Mouse (Mus musculus): ENCODE data around the gene Dhrs7c. TPM values are rescaled to one million over a fixed set of nuclear protein-coding genes. Genes with fewer than 3 reads are reported as not detected.

Dhrs7c gene
- total RNA-seq, 2 experiments from 2014 or later = not detected

DNA sequence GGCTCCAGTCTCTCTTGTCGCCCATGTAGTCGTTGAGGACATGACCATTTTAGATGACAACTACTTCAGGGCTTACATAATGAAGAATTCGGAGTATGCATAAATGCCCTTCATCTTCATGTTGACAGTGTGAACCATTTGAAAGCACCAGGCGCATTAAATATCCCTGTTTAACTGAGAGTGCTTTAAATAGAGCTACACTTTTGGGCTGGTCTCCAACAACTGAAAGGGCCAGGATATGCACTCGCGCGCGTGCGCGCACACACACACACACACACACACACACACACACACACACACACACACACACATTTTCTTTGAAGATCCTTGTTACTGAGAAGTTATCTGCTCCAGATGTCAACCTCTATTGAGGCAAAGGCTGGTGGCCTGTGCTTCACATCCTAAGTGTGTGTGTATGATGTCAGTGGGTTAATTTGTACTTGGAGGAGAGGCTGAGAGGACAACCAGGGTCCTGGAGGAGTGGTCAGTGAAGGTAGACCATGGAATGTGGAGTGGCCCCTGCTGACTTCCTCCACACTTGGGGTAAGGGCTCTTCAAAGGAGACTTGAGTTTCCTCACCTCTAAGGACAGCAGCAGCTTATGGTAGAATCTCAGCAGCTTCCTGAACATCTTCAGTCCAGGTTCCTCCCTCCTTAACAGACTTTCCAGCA is 37.6 kb downstream of the Dhrs7c start:
- no peak for ATAC-seq (ENCODE audit: poor library complexity, severe bottlenecking)

GRCm38 (mm10) chr11:67839810-67840209 is 41.8 kb downstream of the Dhrs7c start:
- ATAC-seq (ENCODE audit: poor library complexity, severe bottlenecking) = no peak

DNA sequence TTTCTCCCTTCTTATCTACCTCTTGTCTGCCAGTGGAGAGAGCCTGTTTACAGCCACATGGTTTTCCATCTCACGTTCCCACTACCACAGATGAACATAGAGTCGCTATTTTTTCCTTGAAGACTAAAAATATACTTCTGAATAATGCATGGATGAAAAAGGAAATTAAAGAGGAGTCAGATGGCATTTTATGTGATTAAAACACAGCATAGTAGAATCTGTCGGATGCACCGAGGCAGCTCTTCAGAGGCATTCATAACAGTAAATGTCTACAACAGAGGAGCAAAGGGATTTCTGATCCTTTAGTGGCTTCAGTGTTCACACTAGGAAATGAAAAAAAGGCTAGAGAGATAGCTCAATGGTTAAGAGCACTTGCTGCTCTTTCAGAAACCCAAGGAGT is 47.2 kb downstream of the Dhrs7c start:
- no peak for ATAC-seq (ENCODE audit: poor library complexity, severe bottlenecking)

- ATAC-seq (ENCODE audit: poor library complexity, severe bottlenecking) = no peak
Observed at GRCm38 (mm10) chr11:67851770-67852169, 53.8 kb downstream of the Dhrs7c start.

GRCm38 (mm10) chr11:67853996-67854395 is 56.0 kb downstream of the Dhrs7c start:
- no peak for ATAC-seq (ENCODE audit: poor library complexity, severe bottlenecking)

- peak; percentile 59; the same call in 1 of the 2 replicates for ATAC-seq (ENCODE audit: poor library complexity, severe bottlenecking)
Observed at GRCm38 (mm10) chr11:67855035-67855434, 57.0 kb downstream of the Dhrs7c start.

GRCm38 (mm10) chr11:67858518-67858917 is 60.5 kb downstream of the Dhrs7c start:
- ATAC-seq (ENCODE audit: poor library complexity, severe bottlenecking) = no peak

DNA sequence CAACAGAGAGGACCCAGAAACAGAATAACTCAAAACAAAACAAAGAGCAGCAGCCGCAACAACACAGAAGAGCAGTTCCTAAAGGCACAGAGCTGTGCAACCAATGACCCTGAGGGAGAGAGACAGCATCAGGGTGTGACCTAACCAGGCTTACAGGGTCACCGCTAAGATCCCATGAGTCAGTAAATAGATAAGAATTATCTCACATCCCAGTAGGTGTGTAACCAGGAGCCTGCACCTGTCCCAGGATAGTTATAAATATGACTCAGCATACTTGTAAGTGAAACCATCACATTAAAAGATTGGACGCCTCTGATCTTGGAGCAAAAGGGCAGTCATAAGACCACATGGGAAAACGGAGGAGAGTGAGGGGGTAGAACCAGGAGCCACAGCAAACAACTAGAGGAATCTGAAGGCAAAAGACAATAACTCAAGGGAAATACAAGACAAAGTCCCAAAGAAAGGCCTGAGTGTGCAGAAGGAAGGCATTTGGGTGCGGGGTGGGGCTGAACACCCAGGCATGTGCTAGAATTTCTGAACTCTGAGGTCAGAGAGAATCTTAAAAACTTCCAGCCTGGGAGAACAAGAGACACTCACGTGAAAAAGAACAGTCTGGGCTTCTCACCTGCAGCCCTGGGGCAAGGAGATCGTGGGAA is 62.9 kb downstream of the Dhrs7c start:
- ATAC-seq (ENCODE audit: poor library complexity, severe bottlenecking) = no peak

DNA sequence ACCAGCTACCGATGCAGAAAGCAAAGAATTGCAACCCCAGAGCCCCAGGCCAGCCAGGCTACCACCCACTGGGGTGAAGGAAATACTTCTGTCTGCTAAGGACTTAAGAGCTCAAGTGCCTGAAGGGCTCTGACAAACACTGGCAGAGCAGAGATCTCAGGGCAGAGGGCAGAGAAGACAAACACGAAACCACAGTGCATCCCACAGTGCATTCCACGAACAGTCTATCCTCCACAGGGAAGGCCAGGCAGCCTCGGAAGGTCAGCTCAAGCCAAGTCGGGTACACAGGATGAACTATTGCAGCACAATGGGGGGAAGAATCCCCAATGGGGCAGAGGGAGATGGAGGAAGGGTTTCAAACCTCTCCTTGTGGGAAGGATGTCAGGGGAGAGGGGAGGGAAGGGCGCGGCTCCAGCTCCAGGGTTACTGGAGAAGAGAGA is 63.4 kb downstream of the Dhrs7c start:
- ATAC-seq (ENCODE audit: poor library complexity, severe bottlenecking) = no peak

- ATAC-seq (ENCODE audit: poor library complexity, severe bottlenecking) = no peak
Observed at GRCm38 (mm10) chr11:67865100-67865499, 67.1 kb downstream of the Dhrs7c start.

Other genes with a start within 250 kb of the Dhrs7c start
- gene Rcvrn, start 102.9 kb upstream of the Dhrs7c start, total RNA-seq (2015) = 0.21 TPM in 1 of 2 replicates, not detected in the other
- gene Rcvrn, start 102.9 kb upstream of the Dhrs7c start, total RNA-seq (2017) = not detected in 2 replicates
- gene Glp2r, start 27.0 kb upstream of the Dhrs7c start, total RNA-seq (2015) = not detected in 2 replicates
- 0.07 TPM in 1 of 2 replicates, not detected in the other for gene Glp2r, start 27.0 kb upstream of the Dhrs7c start, total RNA-seq (2017)
- gene Gsg1l2, start 23.6 kb upstream of the Dhrs7c start, total RNA-seq (2015) = not detected in 2 replicates
- not detected in 2 replicates for gene Gsg1l2, start 23.6 kb upstream of the Dhrs7c start, total RNA-seq (2017)
- not detected in 2 replicates for gene Usp43, start 124.0 kb downstream of the Dhrs7c start, total RNA-seq (2015)
- gene Usp43, start 124.0 kb downstream of the Dhrs7c start, total RNA-seq (2017) = not detected in 2 replicates
- gene Cfap52, start 167.5 kb downstream of the Dhrs7c start, total RNA-seq (2015) = not detected in 2 replicates
- gene Cfap52, start 167.5 kb downstream of the Dhrs7c start, total RNA-seq (2017) = not detected in 2 replicates
- 46.9 and 58.9 TPM in 2 replicates for gene Stx8, start 168.0 kb downstream of the Dhrs7c start, total RNA-seq (2015)
- 21.5 and 23.3 TPM in 2 replicates for gene Stx8, start 168.0 kb downstream of the Dhrs7c start, total RNA-seq (2017)

Measured in megakaryocyte, adult 5-6 weeks (primary cell).